Mouse (Mus musculus) kidney, adult 2 months (tissue): ENCODE measurements around the gene Vtcn1.

Experiments
- CTCF ChIP-seq: fragments of 200-500 bp; conservative IDR thresholded peaks from 2 replicates; pipeline ENCODE4 v1.5.1; 2011; ENCODE audit warnings: low read depth, mild to moderate bottlenecking, control low read depth, low read length, moderate library complexity, mixed read lengths; ENCODE audit not compliant: insufficient read depth, insufficient read length
- POLR2A ChIP-seq: fragments of 200-500 bp; IDR thresholded peaks from one replicate; pipeline ENCODE4 v1.6.1; 2011; ENCODE audit warnings: low read depth, low read length, control low read depth

DNA sequence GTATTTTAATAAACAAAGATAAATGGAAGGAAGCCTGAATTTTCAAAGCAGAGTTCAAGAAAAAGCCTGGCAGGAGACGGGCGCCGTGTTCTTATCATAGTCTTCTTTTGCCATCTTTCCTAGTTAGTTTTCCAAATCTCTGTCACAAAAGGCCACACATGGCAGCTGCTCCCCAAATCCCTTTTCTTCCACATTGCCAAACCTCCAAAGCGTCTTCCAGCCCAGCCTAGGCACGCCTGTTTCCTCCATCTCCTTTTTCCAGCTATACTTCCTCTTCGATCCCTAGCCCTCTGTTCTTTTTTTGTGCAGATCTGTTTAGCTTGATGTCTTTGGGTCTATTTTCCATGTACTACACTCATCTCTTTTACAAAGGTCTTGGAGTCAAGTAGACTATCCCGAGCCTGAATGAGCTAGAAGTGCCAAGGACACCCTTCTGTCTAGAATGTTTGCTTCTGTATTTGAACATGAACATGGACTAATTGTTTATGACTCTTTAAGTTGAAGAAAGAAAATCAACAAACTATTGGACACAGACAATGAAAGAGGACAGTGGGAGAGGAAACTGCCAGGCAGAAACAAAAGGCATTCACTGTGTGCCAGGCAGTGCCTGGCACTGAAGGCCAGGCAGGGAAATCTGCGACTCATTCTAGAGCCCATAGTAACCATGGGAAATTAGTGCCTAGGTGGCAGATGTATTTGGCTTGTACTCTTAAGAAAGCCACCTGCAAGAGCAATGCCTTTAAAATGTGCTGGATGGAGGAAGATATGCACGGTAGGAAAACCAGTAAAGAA is 56.8 kb downstream of the Vtcn1 start:
- TF ChIP-seq CTCF, result no peak
- no peak for TF ChIP-seq POLR2A
